Mouse (Mus musculus) left cerebral cortex, adult 2 months (tissue): Measurements from ENCODE around the gene Olfr958. TPM values are rescaled to one million over a fixed set of nuclear protein-coding genes. Genes with fewer than 3 reads are reported as not detected.

Source experiments
- DNase-seq, 2 experiments: peaks; one replicate each; pipeline ENCODE4 v3.0.0; 2021 to 2022; ENCODE audit warnings: low spot score in 2 of 2, mixed read lengths in 1 of 2; ENCODE audit errors: extremely low spot score in 1 of 2
- H3K27ac ChIP-seq: fragments of 200-600 bp; 2 replicates; pipeline ENCODE4 v1.8.1; 2022
- H3K4me3 ChIP-seq: fragments of 200-600 bp; 2 replicates; pipeline ENCODE4 v1.8.1; 2022
- CTCF ChIP-seq: fragments of 200-600 bp; IDR thresholded peaks from 2 replicates; pipeline ENCODE4 v1.8.1; 2022; ENCODE audit warnings: antibody characterized with exemption, mild to moderate bottlenecking, moderate library complexity
- intact Hi-C: fragments of 180-260 bp; cut with DNase I; formaldehyde crosslinking; loops from one replicate; pipeline ENCODE4 v1.15.1; 2025
- total RNA-seq, 2 experiments: library from RNA; stranded (reverse); gene quantifications; 2 replicates each; pipeline ENCODE4 v1.2.3; 2021

Olfr958 gene
- total RNA-seq, 2 experiments from 2014 or later: not detected

GRCm38 (mm10) chr9:39508998-39509397, 44.9 kb downstream of the Olfr958 start:
- peak; percentile 70 for TF ChIP-seq CTCF
- peak; percentile 51 to 52 for DNase-seq
- Histone ChIP-seq H3K4me3 (no peak overlapping the region), H3K27ac (no peak overlapping the region)
- intact Hi-C loops: loop anchor here (1.0 kb wide), 2 partner anchors 14 to 103 kb away; no protein-coding TSS in a partner anchor

Other genes with a start within 250 kb of the Olfr958 start
- gene Olfr948, start 228.0 kb downstream of the Olfr958 start, total RNA-seq: not detected
- gene Olfr951, start 166.6 kb downstream of the Olfr958 start, total RNA-seq: not detected
- not detected for gene Olfr952, start 126.9 kb downstream of the Olfr958 start, total RNA-seq
- gene Olfr954, start 97.4 kb downstream of the Olfr958 start, total RNA-seq: not detected
- gene Olfr955, start 82.1 kb downstream of the Olfr958 start, total RNA-seq: not detected
- not detected for gene Olfr44, start 60.1 kb downstream of the Olfr958 start, total RNA-seq
- not detected for gene Olfr957, start 38.2 kb downstream of the Olfr958 start, total RNA-seq
- not detected for gene Olfr959, start 21.5 kb upstream of the Olfr958 start, total RNA-seq
- 1 to 10 TPM; 4.5 to 9.2 TPM for gene AW551984, start 50.3 kb upstream of the Olfr958 start, total RNA-seq
- not detected for gene Olfr148, start 56.6 kb upstream of the Olfr958 start, total RNA-seq
- not detected for gene Olfr960, start 67.3 kb upstream of the Olfr958 start, total RNA-seq
- not detected for gene Olfr961, start 91.0 kb upstream of the Olfr958 start, total RNA-seq
- gene Olfr963, start 113.2 kb upstream of the Olfr958 start, total RNA-seq: not detected
- not detected for gene Olfr149, start 153.1 kb upstream of the Olfr958 start, total RNA-seq
- not detected for gene Olfr965, start 157.3 kb upstream of the Olfr958 start, total RNA-seq
- gene Olfr150, start 176.9 kb upstream of the Olfr958 start, total RNA-seq: not detected
- gene Olfr967, start 192.2 kb upstream of the Olfr958 start, total RNA-seq: not detected
- not detected for gene Olfr968, start 229.2 kb upstream of the Olfr958 start, total RNA-seq
- gene Olfr969, start 236.9 kb upstream of the Olfr958 start, total RNA-seq: not detected